Mouse (Mus musculus): ENCODE results near the gene Azgp1.
"Not testable (repeated sequence)": the region's sequence is repeated elsewhere in the genome, so short reads cannot be mapped to it uniquely, and the experiment has no call there.

The Azgp1 gene

GRCm38 (mm10) chr5:137981300-137981699, at the start of gene Azgp1:
Gene Azgp1 (plus strand): TSS chr5:137981520.
- DNase-seq (ENCODE audit: low spot score) = no peak

GRCm38 (mm10) chr5:137933934-137934333, 47.4 kb upstream of the Azgp1 start:
- DNase-seq (ENCODE audit: low spot score) = not testable (repeated sequence)

GRCm38 (mm10) chr5:137936486-137936885, 44.8 kb upstream of the Azgp1 start:
- DNase-seq (ENCODE audit: low spot score) = no peak

- DNase-seq (ENCODE audit: low spot score) = no peak
Measured at GRCm38 (mm10) chr5:137937238-137937637, 44.1 kb upstream of the Azgp1 start.

GRCm38 (mm10) chr5:137940948-137941347, 40.4 kb upstream of the Azgp1 start:
- no peak for DNase-seq (ENCODE audit: low spot score)

GRCm38 (mm10) chr5:137943133-137943532, 38.2 kb upstream of the Azgp1 start:
- no peak for DNase-seq (ENCODE audit: low spot score)

- no peak for DNase-seq (ENCODE audit: low spot score)
Measured at GRCm38 (mm10) chr5:137947303-137947702, 34.0 kb upstream of the Azgp1 start.

GRCm38 (mm10) chr5:137951218-137951617, 30.1 kb upstream of the Azgp1 start:
- no peak for DNase-seq (ENCODE audit: low spot score)

GRCm38 (mm10) chr5:137956404-137956803, 24.9 kb upstream of the Azgp1 start:
- DNase-seq (ENCODE audit: low spot score) = no peak

GRCm38 (mm10) chr5:137962945-137963344, 18.4 kb upstream of the Azgp1 start, which contains the start of gene Gjc3:
Gene Gjc3 (minus strand): TSS chr5:137963098.
- DNase-seq (ENCODE audit: low spot score) = no peak

- DNase-seq (ENCODE audit: low spot score) = no peak
Measured at GRCm38 (mm10) chr5:137966492-137966891, 14.8 kb upstream of the Azgp1 start.

- DNase-seq (ENCODE audit: low spot score) = no peak
Measured at GRCm38 (mm10) chr5:137973161-137973560, 8.2 kb upstream of the Azgp1 start.

GRCm38 (mm10) chr5:137973738-137974137, 7.6 kb upstream of the Azgp1 start:
- DNase-seq (ENCODE audit: low spot score) = no peak

GRCm38 (mm10) chr5:137974724-137975123, 6.6 kb upstream of the Azgp1 start:
- DNase-seq (ENCODE audit: low spot score) = no peak

- DNase-seq (ENCODE audit: low spot score) = no peak
Measured at GRCm38 (mm10) chr5:137975434-137975833, 5.9 kb upstream of the Azgp1 start.

GRCm38 (mm10) chr5:137977291-137977690, 4.0 kb upstream of the Azgp1 start:
- no peak for DNase-seq (ENCODE audit: low spot score)

GRCm38 (mm10) chr5:137979081-137979480, 2.2 kb upstream of the Azgp1 start:
- no peak for DNase-seq (ENCODE audit: low spot score)

GRCm38 (mm10) chr5:137986351-137986750, 5.0 kb downstream of the Azgp1 start:
- DNase-seq (ENCODE audit: low spot score) = no peak

GRCm38 (mm10) chr5:138009437-138009836, 28.1 kb downstream of the Azgp1 start:
- no peak for DNase-seq (ENCODE audit: low spot score)

GRCm38 (mm10) chr5:138012382-138012781, 31.1 kb downstream of the Azgp1 start:
- no peak for DNase-seq (ENCODE audit: low spot score)

- DNase-seq (ENCODE audit: low spot score) = no peak
Measured at GRCm38 (mm10) chr5:138016530-138016929, 35.2 kb downstream of the Azgp1 start.

- DNase-seq (ENCODE audit: low spot score) = no peak
Measured at GRCm38 (mm10) chr5:138016997-138017396, 35.7 kb downstream of the Azgp1 start.

- not testable (repeated sequence) for DNase-seq (ENCODE audit: low spot score)
Measured at GRCm38 (mm10) chr5:138019577-138019976, 38.3 kb downstream of the Azgp1 start.

- not testable (repeated sequence) for DNase-seq (ENCODE audit: low spot score)
Measured at GRCm38 (mm10) chr5:138020961-138021479, 39.7 kb downstream of the Azgp1 start, which contains the start of the genes Smok3a and Smok3b. Gene Smok3a (plus strand): TSS chr5:138021261. Gene Smok3b (plus strand): TSS chr5:138021429.

Data from ovary, adult 18-20 months (tissue).